Mouse (Mus musculus): Measurements from ENCODE around the gene Olfr99.

DNA sequence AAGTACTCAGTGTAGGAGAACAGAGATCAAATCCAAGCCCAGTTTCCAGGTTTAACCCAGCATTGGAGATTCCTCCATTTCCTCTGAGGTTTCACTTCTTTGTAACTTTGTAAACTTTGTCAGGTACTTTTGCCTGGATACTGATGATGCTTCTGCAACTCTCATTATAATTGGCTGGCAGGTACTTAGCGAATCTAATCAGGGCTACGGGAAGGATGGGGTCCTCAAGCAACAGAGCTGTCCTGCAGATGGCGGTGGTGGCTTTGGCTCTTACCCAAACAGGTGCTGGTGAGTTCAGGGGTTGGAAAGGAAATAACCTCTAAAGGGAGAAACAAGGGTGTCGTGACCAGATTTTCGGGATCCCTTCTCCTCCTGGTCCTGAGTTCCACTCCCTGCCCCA, 36.5 kb downstream of the Olfr99 start:
- no peak for TF ChIP-seq CTCF (IDR thresholded peaks at IDR 0.05; ENCODE audit: low read depth)
- TF ChIP-seq EP300 (IDR thresholded peaks at IDR 0.05; ENCODE audit: low read depth): no peak

Data from liver, postnatal 0 days (tissue).